Mouse (Mus musculus) liver, embryonic 14.5 days (tissue): ENCODE results near the gene Gm11037. TPM values are rescaled to one million over a fixed set of nuclear protein-coding genes. Genes with fewer than 3 reads are reported as not detected.
A peak's percentile ranks its signal among the peaks of the same experiment; 100 is the strongest.

Experiments used
- ATAC-seq: fragments of 200-750 bp; cut with Nextera tagmentation; 2 replicates; pipeline ENCODE4 v1.8.0; 2017; ENCODE audit warnings: moderate number of reproducible peaks, mild to moderate bottlenecking, moderate library complexity; ENCODE audit not compliant: insufficient read depth
- DNase-seq, 3 experiments: peaks; one replicate each; pipeline ENCODE4 v3.0.0-alpha.2; 2012 to 2013; ENCODE audit warnings: low read depth in 3 of 3, low spot score in 3 of 3
- H3K27ac ChIP-seq: fragments of 300-500 bp; sonication (generic); 2 replicates; pipeline ENCODE4 v1.5.1; 2014; ENCODE audit warnings: moderate library complexity, mild to moderate bottlenecking, control low read depth, inconsistent platforms
- H3K27me3 ChIP-seq: fragments of 300-500 bp; sonication (generic); 2 replicates; pipeline ENCODE4 v1.6.1; 2014; ENCODE audit warnings: mild to moderate bottlenecking, low read length, moderate library complexity; ENCODE audit not compliant: control insufficient read depth, insufficient read depth
- H3K36me3 ChIP-seq: fragments of 300-500 bp; sonication (generic); replicated peaks from 2 replicates; pipeline ENCODE4 v1.6.1; 2014; ENCODE audit warnings: low read depth; ENCODE audit not compliant: control insufficient read depth, insufficient read depth
- H3K4me1 ChIP-seq, 2 experiments: fragments of 200-500 bp in 1 of 2; fragments of 300-500 bp in 1 of 2; sonication (generic) in 1 of 2; replicated peaks; 2 replicates each; pipeline ENCODE4 v1.6.1; 2012 to 2014; ENCODE audit warnings: antibody characterized with exemption in 1 of 2, inconsistent platforms in 1 of 2, low read length in 1 of 2; ENCODE audit not compliant: control insufficient read depth in 2 of 2, insufficient read depth in 2 of 2
- H3K4me2 ChIP-seq: fragments of 300-500 bp; sonication (generic); 2 replicates; pipeline ENCODE4 v1.6.1; 2014; ENCODE audit warnings: low read depth, mild to moderate bottlenecking, control low read depth, moderate library complexity
- H3K4me3 ChIP-seq, 2 experiments: fragments of 200-500 bp in 1 of 2; fragments of 300-500 bp in 1 of 2; sonication (generic) in 1 of 2; 2 replicates each; pipeline ENCODE4 v1.5.1; 2012 to 2014; ENCODE audit warnings: low read depth in 2 of 2, low read length in 2 of 2, mild to moderate bottlenecking in 2 of 2, control low read depth in 1 of 2, inconsistent platforms in 1 of 2, moderate library complexity in 1 of 2; ENCODE audit not compliant: insufficient read depth in 1 of 2
- H3K9ac ChIP-seq: fragments of 300-500 bp; sonication (generic); replicated peaks from 2 replicates; pipeline ENCODE4 v1.6.1; 2014; ENCODE audit warnings: mild to moderate bottlenecking, control low read depth, moderate library complexity
- H3K9me3 ChIP-seq: fragments of 300-500 bp; sonication (generic); 2 replicates; pipeline ENCODE4 v1.6.1; 2016; ENCODE audit warnings: low read length, mixed read lengths; ENCODE audit not compliant: control insufficient read depth
- CTCF ChIP-seq: IDR thresholded peaks from 2 replicates; pipeline ENCODE4 v1.5.1; 2016; ENCODE audit warnings: antibody characterized with exemption, low read depth, control low read depth
- EP300 ChIP-seq: IDR thresholded peaks from 2 replicates; pipeline ENCODE4 v1.6.1; 2016; ENCODE audit warnings: antibody characterized with exemption, low read depth
- WGBS: fragments of 180-500 bp; shearing (Covaris S2); extraction: QIAGEN DNeasy Blood & Tissue Kit; methylation state at CpG from one replicate; pipeline ENCODE4 v1.1.7; 2014; ENCODE audit not compliant: insufficient replicate concordance; 5-methylcytosine and 5-hydroxymethylcytosine counted together
- polyA plus RNA-seq, 2 experiments: library from polyadenylated mRNA; depleted of rRNA in 1 of 2; stranded (reverse) in 1 of 2; unstranded in 1 of 2; fragments of >200 nt; fragmentation: Nextera tagmentation in 1 of 2; extraction: Ambion mirVana in 1 of 2; gene quantifications; 2 replicates each; pipeline versions ENCODE4 v1.2.1 to v1.2.3; 2012 to 2014

Gene Gm11037
- polyA plus RNA-seq (2012; rRNA removed) (not detected in 2 replicates), polyA plus RNA-seq (2014; fragmentation: Nextera tagmentation; extraction: Ambion mirVana) (not detected in 2 replicates)

DNA sequence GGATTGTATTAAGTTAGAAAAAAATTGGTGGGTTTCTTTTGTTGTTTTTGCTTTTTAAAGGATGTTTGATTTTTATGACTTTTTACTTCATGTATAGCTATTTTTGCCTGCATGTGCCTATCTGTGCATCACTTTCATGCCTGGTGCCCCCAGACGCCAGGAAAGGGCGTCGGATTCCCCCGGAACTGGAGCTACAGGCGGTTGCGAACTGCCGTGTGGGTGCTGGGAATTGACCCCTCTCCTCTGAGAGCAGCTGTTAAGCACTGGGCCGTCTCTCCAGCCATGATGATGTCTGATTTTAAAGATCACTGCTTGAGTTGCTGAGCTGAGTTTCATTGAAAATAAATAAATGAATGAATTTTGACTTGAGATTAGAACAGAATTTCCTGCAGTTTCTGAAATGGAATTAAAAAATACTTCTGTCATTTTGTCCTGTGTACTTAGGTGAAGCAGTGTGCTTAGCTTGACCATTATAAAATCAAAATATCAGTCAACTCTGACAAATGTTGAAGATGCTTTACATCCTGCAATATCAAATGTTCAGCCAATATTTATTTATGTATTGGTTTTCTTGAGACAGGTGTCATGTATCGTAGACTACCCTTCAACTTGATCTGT lies at the start of gene Gm11037:
Gene Gm11037 (plus strand): TSS at position 568 of the 618 bp plus-strand sequence.
- Histone ChIP-seq H3K9me3 (no peaks in the 10 kb centered on the region), H3K27me3 (no peaks in the 10 kb centered on the region), H3K27ac (peak within 1 kb of the TSS; percentile 97), H3K4me1 (peaks cover 62 to 68% of the 10 kb centered on the region in 2 experiments), H3K4me2 (no peak within 1 kb of the TSS), H3K36me3 (no peaks in the 10 kb centered on the region), H3K9ac (no peak within 1 kb of the TSS), H3K4me3 (no peak within 1 kb of the TSS)
- 80% methylated on average over 9 of the region's 9 CpGs for WGBS
- TF ChIP-seq CTCF (no peak), EP300 (no peak)
- ATAC-seq (no peak), DNase-seq (no peak)

DNA sequence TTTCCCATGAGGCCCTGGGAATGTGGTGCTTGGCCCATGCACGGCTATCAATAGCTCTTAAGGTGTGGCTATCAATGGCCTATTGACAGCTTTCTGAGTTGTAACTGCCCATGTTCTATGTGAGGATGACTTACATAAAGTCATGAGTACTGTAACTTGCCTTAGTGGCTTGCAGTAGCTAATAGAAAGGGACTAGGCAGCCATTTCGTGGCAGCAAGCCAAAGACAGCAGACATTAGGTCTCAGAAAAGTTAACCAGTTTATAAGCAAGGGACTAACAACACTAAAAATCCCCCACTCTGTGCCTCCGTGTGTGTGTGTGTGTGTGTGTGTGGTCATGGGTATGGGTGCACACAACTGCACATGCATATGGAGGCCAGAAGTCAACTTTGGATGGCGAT lies 49.1 kb upstream of the Gm11037 start:
- Histone ChIP-seq H3K4me3 (no peak overlapping the region), H3K36me3 (no peaks in the 10 kb centered on the region), H3K27me3 (no peaks in the 10 kb centered on the region), H3K9me3 (no peaks in the 10 kb centered on the region), H3K4me2 (no peak overlapping the region), H3K4me1 (no peaks in the 10 kb centered on the region), H3K9ac (no peak overlapping the region), H3K27ac (no peak overlapping the region)
- 64% methylated on average over 4 of the region's 4 CpGs for WGBS
- TF ChIP-seq CTCF (no peak), EP300 (no peak)
- DNase-seq (no peak), ATAC-seq (no peak)

DNA sequence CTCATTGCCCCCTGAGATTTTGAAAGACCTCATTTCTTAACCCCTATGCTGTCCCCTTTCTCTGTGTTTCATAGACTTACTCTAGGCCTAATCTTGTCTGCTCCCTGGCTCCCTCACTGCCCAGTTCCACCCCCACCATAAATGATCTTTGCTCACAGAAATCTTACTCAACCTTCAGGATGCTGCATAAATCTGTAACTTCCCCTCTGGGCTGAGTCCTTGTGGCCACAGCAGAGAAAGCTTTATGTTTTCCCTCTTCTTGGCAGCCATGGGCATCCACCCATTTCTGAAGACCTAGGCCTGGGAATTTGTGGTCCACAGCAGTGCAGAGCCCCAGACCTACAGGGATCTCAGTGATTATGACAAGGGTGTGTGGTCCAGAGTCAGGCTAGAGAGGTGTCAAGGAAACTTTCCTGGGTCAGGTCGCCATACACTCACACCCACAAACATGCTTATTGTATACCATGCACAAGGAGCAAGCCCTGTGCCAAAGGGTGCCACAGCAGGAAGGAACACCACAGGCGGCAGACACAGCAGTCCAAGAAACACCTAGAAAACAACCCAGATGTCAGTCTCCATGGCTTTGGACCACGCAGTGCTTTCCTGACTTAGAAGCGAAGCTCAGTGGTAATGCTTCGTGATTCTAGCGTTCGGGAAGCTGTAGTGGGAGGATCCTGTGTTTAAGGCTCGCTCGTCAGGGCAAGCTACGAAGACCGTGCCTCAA lies 46.5 kb upstream of the Gm11037 start, which contains the start of gene Siglec1:
Gene Siglec1 (minus strand): TSS at position 99 of the 724 bp plus-strand sequence.
- DNase-seq = no peak
- no peak within 1 kb of the TSS for H3K27ac ChIP-seq
- H3K4me3 ChIP-seq = no peak within 1 kb of the TSS
- no peaks in the 10 kb centered on the region for H3K4me1 ChIP-seq
- no peaks in the 10 kb centered on the region for H3K27me3 ChIP-seq
- no peak for ATAC-seq
- H3K36me3 ChIP-seq = no peaks in the 10 kb centered on the region
- no peak within 1 kb of the TSS for H3K4me2 ChIP-seq
- 42% methylated on average over 11 of the region's 11 CpGs for WGBS
- H3K9me3 ChIP-seq = no peaks in the 10 kb centered on the region
- no peak within 1 kb of the TSS for H3K9ac ChIP-seq
- TF ChIP-seq EP300 = no peak
- TF ChIP-seq CTCF = no peak

DNA sequence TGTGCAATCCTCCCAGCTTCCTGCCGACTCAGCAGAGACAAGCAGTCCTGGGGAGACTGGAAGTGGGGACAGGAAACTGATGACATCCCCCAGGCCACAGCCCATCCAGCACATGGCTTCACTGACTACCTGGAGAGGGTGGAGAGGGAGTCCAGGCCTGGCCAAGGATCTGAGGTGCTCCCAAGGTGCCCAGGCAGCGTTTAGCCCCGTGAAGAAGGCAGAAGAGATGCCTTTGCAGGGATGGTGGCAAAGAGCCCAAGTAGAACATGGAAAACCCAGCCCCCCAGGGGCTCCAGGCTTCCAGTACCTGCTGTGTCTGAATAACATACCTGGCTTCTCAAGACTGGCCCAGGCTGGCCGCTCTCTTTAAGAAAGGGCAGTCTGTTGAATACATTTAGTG lies 44.7 kb upstream of the Gm11037 start:
- DNase-seq (no peak), ATAC-seq (no peak)
- TF ChIP-seq CTCF (no peak), EP300 (no peak)
- H3K36me3 ChIP-seq = no peaks in the 10 kb centered on the region
- H3K4me2 ChIP-seq = no peak overlapping the region
- H3K27ac ChIP-seq = no peak overlapping the region
- H3K4me1 ChIP-seq = no peaks in the 10 kb centered on the region
- 46% methylated on average over 4 of the region's 4 CpGs for WGBS
- no peak overlapping the region for H3K4me3 ChIP-seq
- no peak overlapping the region for H3K9ac ChIP-seq
- no peaks in the 10 kb centered on the region for H3K9me3 ChIP-seq
- no peaks in the 10 kb centered on the region for H3K27me3 ChIP-seq

DNA sequence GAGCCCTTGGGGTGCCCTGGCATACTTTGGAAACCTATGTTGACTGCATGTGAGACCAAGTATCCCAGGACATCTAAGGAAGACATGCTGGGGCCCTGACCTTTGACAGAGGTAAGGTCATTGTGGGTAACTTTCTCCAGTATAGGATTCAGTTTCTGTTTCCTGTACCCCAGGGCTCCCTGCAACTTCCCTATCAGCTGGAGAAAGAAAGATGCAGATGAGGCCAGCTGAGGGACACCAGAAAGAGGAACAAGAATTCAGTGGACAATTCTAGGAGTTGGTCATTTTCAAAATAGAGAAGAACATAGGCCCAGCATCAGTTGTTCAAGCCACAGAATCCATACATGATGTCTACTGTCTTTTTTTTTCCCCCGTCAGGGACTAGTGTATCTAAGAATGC lies 43.7 kb upstream of the Gm11037 start:
- DNase-seq (no peak), ATAC-seq (no peak)
- WGBS = 38% methylated on average over 1 of the region's 1 CpGs
- Histone ChIP-seq H3K9me3 (no peaks in the 10 kb centered on the region), H3K27me3 (no peaks in the 10 kb centered on the region), H3K4me1 (0 out of 4 replicates have a peak, but pooled peaks cover 0 to 3% of the 10 kb centered on the region in 2 experiments), H3K4me2 (no peak overlapping the region), H3K9ac (no peak overlapping the region), H3K4me3 (no peak overlapping the region), H3K36me3 (no peaks in the 10 kb centered on the region), H3K27ac (no peak overlapping the region)
- TF ChIP-seq EP300 = no peak
- no peak for TF ChIP-seq CTCF
